Mouse (Mus musculus): ENCODE measurements around the gene Sertad3. TPM values are rescaled to one million over a fixed set of nuclear protein-coding genes. Genes with fewer than 3 reads are reported as not detected.
A peak's percentile ranks its signal among the peaks of the same experiment; 100 is the strongest.

The Sertad3 gene
- polyA plus RNA-seq, 1 experiment from 2014 or later = 10.7 TPM

GRCm38 (mm10) chr7:27446521-27447418 lies 26.8 kb upstream of the Sertad3 start:
- H3K4me2 ChIP-seq (ENCODE audit: low read length) = peak overlapping the region; percentile 96
- peak; percentile 29 for ATAC-seq
- peak overlapping the region; percentile 82 for H3K9ac ChIP-seq (ENCODE audit: low read depth, low read length)
- WGBS = 9% methylated on average over 39 of the region's 53 CpGs
- H3K4me3 ChIP-seq (ENCODE audit: low read length) = peak overlapping the region; percentile 66
- H3K4me1 ChIP-seq (ENCODE audit: control insufficient read depth, insufficient read depth, low read depth, low read length) = peaks cover 9% of the 10 kb centered on the region
- no peaks in the 10 kb centered on the region for H3K27me3 ChIP-seq (replicated peaks; ENCODE audit: control insufficient read depth, insufficient read depth, low read length)
- H3K36me3 ChIP-seq (ENCODE audit: control insufficient read depth, insufficient read depth, low read length) = no peaks in the 10 kb centered on the region
- H3K27ac ChIP-seq (ENCODE audit: low read depth, low read length) = peak overlapping the region; percentile 81
- H3K9me3 ChIP-seq (ENCODE audit: control insufficient read depth, low read length) = no peaks in the 10 kb centered on the region

- WGBS = 1% methylated on average over 50 of the region's 54 CpGs
- peak; percentile 95 for ATAC-seq
- Histone ChIP-seq H3K27me3 (replicated peaks; ENCODE audit: control insufficient read depth, insufficient read depth, low read length) (no peaks in the 10 kb centered on the region), H3K9me3 (ENCODE audit: control insufficient read depth, low read length) (no peaks in the 10 kb centered on the region), H3K4me1 (ENCODE audit: control insufficient read depth, insufficient read depth, low read depth, low read length) (peaks cover 9% of the 10 kb centered on the region), H3K4me3 (ENCODE audit: low read length) (peak within 1 kb of the TSS; percentile 66), H3K36me3 (ENCODE audit: control insufficient read depth, insufficient read depth, low read length) (no peaks in the 10 kb centered on the region), H3K27ac (ENCODE audit: low read depth, low read length) (peak within 1 kb of the TSS; percentile 81), H3K9ac (ENCODE audit: low read depth, low read length) (peak within 1 kb of the TSS; percentile 82), H3K4me2 (ENCODE audit: low read length) (peak within 1 kb of the TSS; percentile 96)
Measured at GRCm38 (mm10) chr7:27447419-27448286, 25.9 kb upstream of the Sertad3 start, which contains the start of the genes Sptbn4 and Blvrb. Sptbn4 (minus strand) TSS chr7:27447686. Blvrb (plus strand) TSS chr7:27447978.

GRCm38 (mm10) chr7:27448421-27449206 lies 25.0 kb upstream of the Sertad3 start:
- Histone ChIP-seq H3K4me3 (ENCODE audit: low read length) (peak overlapping the region; percentile 66), H3K27me3 (replicated peaks; ENCODE audit: control insufficient read depth, insufficient read depth, low read length) (no peaks in the 10 kb centered on the region), H3K9me3 (ENCODE audit: control insufficient read depth, low read length) (no peaks in the 10 kb centered on the region), H3K9ac (ENCODE audit: low read depth, low read length) (peak overlapping the region; percentile 68; the same call in 1 of the 2 replicates), H3K27ac (ENCODE audit: low read depth, low read length) (no peak overlapping the region; the same call in 1 of the 2 replicates), H3K4me2 (ENCODE audit: low read length) (peak overlapping the region; percentile 96), H3K4me1 (ENCODE audit: control insufficient read depth, insufficient read depth, low read depth, low read length) (peaks cover 9% of the 10 kb centered on the region), H3K36me3 (ENCODE audit: control insufficient read depth, insufficient read depth, low read length) (no peaks in the 10 kb centered on the region)
- 56% methylated on average over 15 of the region's 15 CpGs for WGBS
- ATAC-seq = 0 out of 2 replicates have a peak, but pooled peaks have one; percentile 0

GRCm38 (mm10) chr7:27449256-27449862 lies 24.2 kb upstream of the Sertad3 start:
- Histone ChIP-seq H3K9me3 (ENCODE audit: control insufficient read depth, low read length) (no peaks in the 10 kb centered on the region), H3K27me3 (replicated peaks; ENCODE audit: control insufficient read depth, insufficient read depth, low read length) (no peaks in the 10 kb centered on the region), H3K4me1 (ENCODE audit: control insufficient read depth, insufficient read depth, low read depth, low read length) (peaks cover 9% of the 10 kb centered on the region), H3K4me2 (ENCODE audit: low read length) (no peak overlapping the region), H3K36me3 (ENCODE audit: control insufficient read depth, insufficient read depth, low read length) (no peaks in the 10 kb centered on the region), H3K4me3 (ENCODE audit: low read length) (no peak overlapping the region), H3K27ac (ENCODE audit: low read depth, low read length) (no peak overlapping the region), H3K9ac (ENCODE audit: low read depth, low read length) (no peak overlapping the region)
- no peak for ATAC-seq
- 66% methylated on average over 10 of the region's 10 CpGs for WGBS

GRCm38 (mm10) chr7:27451359-27451758 lies 22.2 kb upstream of the Sertad3 start:
- Histone ChIP-seq H3K4me2 (ENCODE audit: low read length) (no peak overlapping the region), H3K4me3 (ENCODE audit: low read length) (no peak overlapping the region), H3K9ac (ENCODE audit: low read depth, low read length) (no peak overlapping the region), H3K36me3 (ENCODE audit: control insufficient read depth, insufficient read depth, low read length) (no peaks in the 10 kb centered on the region), H3K27ac (ENCODE audit: low read depth, low read length) (no peak overlapping the region), H3K4me1 (ENCODE audit: control insufficient read depth, insufficient read depth, low read depth, low read length) (peaks cover 5% of the 10 kb centered on the region), H3K9me3 (ENCODE audit: control insufficient read depth, low read length) (no peaks in the 10 kb centered on the region), H3K27me3 (replicated peaks; ENCODE audit: control insufficient read depth, insufficient read depth, low read length) (no peaks in the 10 kb centered on the region)
- ATAC-seq = no peak
- 94% methylated on average over 2 of the region's 2 CpGs for WGBS

GRCm38 (mm10) chr7:27452206-27452770 lies 21.3 kb upstream of the Sertad3 start:
- H3K9me3 ChIP-seq (ENCODE audit: control insufficient read depth, low read length) = no peaks in the 10 kb centered on the region
- H3K4me1 ChIP-seq (ENCODE audit: control insufficient read depth, insufficient read depth, low read depth, low read length) = peaks cover 5% of the 10 kb centered on the region; the same call in 1 of the 2 replicates
- H3K9ac ChIP-seq (ENCODE audit: low read depth, low read length) = no peak overlapping the region
- H3K27me3 ChIP-seq (replicated peaks; ENCODE audit: control insufficient read depth, insufficient read depth, low read length) = no peaks in the 10 kb centered on the region
- no peak overlapping the region for H3K4me3 ChIP-seq (ENCODE audit: low read length)
- H3K27ac ChIP-seq (ENCODE audit: low read depth, low read length) = no peak overlapping the region
- no peaks in the 10 kb centered on the region for H3K36me3 ChIP-seq (ENCODE audit: control insufficient read depth, insufficient read depth, low read length)
- no peak overlapping the region for H3K4me2 ChIP-seq (ENCODE audit: low read length)
- WGBS = 61% methylated on average over 13 of the region's 13 CpGs
- ATAC-seq = no peak

GRCm38 (mm10) chr7:27454461-27455121 lies 19.0 kb upstream of the Sertad3 start:
- Histone ChIP-seq H3K9me3 (ENCODE audit: control insufficient read depth, low read length) (no peaks in the 10 kb centered on the region), H3K9ac (ENCODE audit: low read depth, low read length) (no peak overlapping the region), H3K4me3 (ENCODE audit: low read length) (no peak overlapping the region), H3K4me1 (ENCODE audit: control insufficient read depth, insufficient read depth, low read depth, low read length) (no peaks in the 10 kb centered on the region), H3K36me3 (ENCODE audit: control insufficient read depth, insufficient read depth, low read length) (no peaks in the 10 kb centered on the region), H3K4me2 (ENCODE audit: low read length) (no peak overlapping the region), H3K27me3 (replicated peaks; ENCODE audit: control insufficient read depth, insufficient read depth, low read length) (no peaks in the 10 kb centered on the region), H3K27ac (ENCODE audit: low read depth, low read length) (no peak overlapping the region)
- WGBS = 80% methylated on average over 10 of the region's 10 CpGs
- ATAC-seq = no peak

- H3K9me3 ChIP-seq (ENCODE audit: control insufficient read depth, low read length) = no peaks in the 10 kb centered on the region
- H3K4me3 ChIP-seq (ENCODE audit: low read length) = no peak overlapping the region
- no peak overlapping the region for H3K27ac ChIP-seq (ENCODE audit: low read depth, low read length)
- H3K27me3 ChIP-seq (replicated peaks; ENCODE audit: control insufficient read depth, insufficient read depth, low read length) = no peaks in the 10 kb centered on the region
- no peak for ATAC-seq
- no peaks in the 10 kb centered on the region for H3K4me1 ChIP-seq (ENCODE audit: control insufficient read depth, insufficient read depth, low read depth, low read length)
- no peak overlapping the region for H3K4me2 ChIP-seq (ENCODE audit: low read length)
- 95% methylated on average over 3 of the region's 3 CpGs for WGBS
- H3K36me3 ChIP-seq (ENCODE audit: control insufficient read depth, insufficient read depth, low read length) = no peaks in the 10 kb centered on the region
- H3K9ac ChIP-seq (ENCODE audit: low read depth, low read length) = no peak overlapping the region
Measured at GRCm38 (mm10) chr7:27455273-27455672, 18.3 kb upstream of the Sertad3 start.

Measured in hindbrain, embryonic 16.5 days (tissue).